Mouse (Mus musculus): ENCODE data around the gene Actrt2. TPM values are rescaled to one million over a fixed set of nuclear protein-coding genes. Genes with fewer than 3 reads are reported as not detected.

Gene Actrt2
- total and polyA plus RNA-seq, 2 experiments = not detected

GRCm38 (mm10) chr4:154700921-154701412 is 33.3 kb upstream of the Actrt2 start:
- Histone ChIP-seq H3K79me2 (ENCODE audit: control insufficient read depth, insufficient read depth, low read length) (no peaks in the 10 kb centered on the region), H3K27me3 (ENCODE audit: control insufficient read depth, insufficient read depth, low read length) (no peaks in the 10 kb centered on the region), H3K4me1 (ENCODE audit: control insufficient read depth, insufficient read depth, low read length) (no peaks in the 10 kb centered on the region), H3K27ac (replicated peaks; ENCODE audit: insufficient read depth, low read depth, low read length) (no peak overlapping the region), H3K36me3 (ENCODE audit: control insufficient read depth, insufficient read depth, low read length) (no peaks in the 10 kb centered on the region), H3K9ac (ENCODE audit: low read depth, low read length) (no peak overlapping the region), H3K4me3 (ENCODE audit: insufficient read depth, low read depth, low read length) (no peak overlapping the region)
- DNase-seq (ENCODE audit: extremely low read depth, low read depth, low spot score) = no peak
- WGBS = 87% methylated on average over 13 of the region's 13 CpGs
- TF ChIP-seq CTCF (IDR thresholded peaks at IDR 0.05; ENCODE audit: low read depth, low read length) (no peak), POLR2A (IDR thresholded peaks at IDR 0.05; ENCODE audit: extremely low read depth, insufficient read depth, low read length) (no peak)

- H3K4me1 ChIP-seq (ENCODE audit: control insufficient read depth, insufficient read depth, low read length) = no peaks in the 10 kb centered on the region
- no peak overlapping the region for H3K27ac ChIP-seq (replicated peaks; ENCODE audit: insufficient read depth, low read depth, low read length)
- no peak overlapping the region for H3K4me3 ChIP-seq (ENCODE audit: insufficient read depth, low read depth, low read length)
- DNase-seq (ENCODE audit: extremely low read depth, low read depth, low spot score) = no peak
- no peaks in the 10 kb centered on the region for H3K36me3 ChIP-seq (ENCODE audit: control insufficient read depth, insufficient read depth, low read length)
- no peak overlapping the region for H3K9ac ChIP-seq (ENCODE audit: low read depth, low read length)
- no peaks in the 10 kb centered on the region for H3K79me2 ChIP-seq (ENCODE audit: control insufficient read depth, insufficient read depth, low read length)
- 91% methylated on average over 6 of the region's 6 CpGs for WGBS
- TF ChIP-seq CTCF (IDR thresholded peaks at IDR 0.05; ENCODE audit: low read depth, low read length) = no peak
- H3K27me3 ChIP-seq (ENCODE audit: control insufficient read depth, insufficient read depth, low read length) = no peaks in the 10 kb centered on the region
Measured at GRCm38 (mm10) chr4:154700436-154700835, 32.8 kb upstream of the Actrt2 start.

- Histone ChIP-seq H3K27ac (replicated peaks; ENCODE audit: insufficient read depth, low read depth, low read length) (no peak overlapping the region), H3K4me3 (ENCODE audit: insufficient read depth, low read depth, low read length) (no peak overlapping the region), H3K36me3 (ENCODE audit: control insufficient read depth, insufficient read depth, low read length) (no peaks in the 10 kb centered on the region), H3K27me3 (ENCODE audit: control insufficient read depth, insufficient read depth, low read length) (no peaks in the 10 kb centered on the region), H3K79me2 (ENCODE audit: control insufficient read depth, insufficient read depth, low read length) (no peaks in the 10 kb centered on the region), H3K9ac (ENCODE audit: low read depth, low read length) (no peak overlapping the region), H3K4me1 (ENCODE audit: control insufficient read depth, insufficient read depth, low read length) (no peaks in the 10 kb centered on the region)
- DNase-seq (ENCODE audit: extremely low read depth, low read depth, low spot score) = no peak
- no peak for TF ChIP-seq CTCF (IDR thresholded peaks at IDR 0.05; ENCODE audit: low read depth, low read length)
- TF ChIP-seq POLR2A (IDR thresholded peaks at IDR 0.05; ENCODE audit: extremely low read depth, insufficient read depth, low read length) = no peak
- 74% methylated on average over 8 of the region's 8 CpGs for WGBS
Measured at GRCm38 (mm10) chr4:154699236-154699635, 31.6 kb upstream of the Actrt2 start.

GRCm38 (mm10) chr4:154698631-154699030 is 31.0 kb upstream of the Actrt2 start:
- Histone ChIP-seq H3K4me1 (ENCODE audit: control insufficient read depth, insufficient read depth, low read length) (no peaks in the 10 kb centered on the region), H3K79me2 (ENCODE audit: control insufficient read depth, insufficient read depth, low read length) (no peaks in the 10 kb centered on the region), H3K27me3 (ENCODE audit: control insufficient read depth, insufficient read depth, low read length) (no peaks in the 10 kb centered on the region), H3K27ac (replicated peaks; ENCODE audit: insufficient read depth, low read depth, low read length) (no peak overlapping the region), H3K9ac (ENCODE audit: low read depth, low read length) (no peak overlapping the region), H3K36me3 (ENCODE audit: control insufficient read depth, insufficient read depth, low read length) (no peaks in the 10 kb centered on the region), H3K4me3 (ENCODE audit: insufficient read depth, low read depth, low read length) (no peak overlapping the region)
- 93% methylated on average over 1 of the region's 1 CpGs for WGBS
- no peak for DNase-seq (ENCODE audit: extremely low read depth, low read depth, low spot score)
- TF ChIP-seq CTCF (IDR thresholded peaks at IDR 0.05; ENCODE audit: low read depth, low read length) = no peak
- TF ChIP-seq POLR2A (IDR thresholded peaks at IDR 0.05; ENCODE audit: extremely low read depth, insufficient read depth, low read length) = no peak

GRCm38 (mm10) chr4:154698021-154698590 is 30.4 kb upstream of the Actrt2 start:
- Histone ChIP-seq H3K4me3 (ENCODE audit: insufficient read depth, low read depth, low read length) (no peak overlapping the region), H3K36me3 (ENCODE audit: control insufficient read depth, insufficient read depth, low read length) (no peaks in the 10 kb centered on the region), H3K9ac (ENCODE audit: low read depth, low read length) (no peak overlapping the region), H3K79me2 (ENCODE audit: control insufficient read depth, insufficient read depth, low read length) (no peaks in the 10 kb centered on the region), H3K4me1 (ENCODE audit: control insufficient read depth, insufficient read depth, low read length) (no peaks in the 10 kb centered on the region), H3K27ac (replicated peaks; ENCODE audit: insufficient read depth, low read depth, low read length) (no peak overlapping the region), H3K27me3 (ENCODE audit: control insufficient read depth, insufficient read depth, low read length) (no peaks in the 10 kb centered on the region)
- WGBS = 81% methylated on average over 16 of the region's 16 CpGs
- no peak for DNase-seq (ENCODE audit: extremely low read depth, low read depth, low spot score)
- no peak for TF ChIP-seq CTCF (IDR thresholded peaks at IDR 0.05; ENCODE audit: low read depth, low read length)
- no peak for TF ChIP-seq POLR2A (IDR thresholded peaks at IDR 0.05; ENCODE audit: extremely low read depth, insufficient read depth, low read length)

GRCm38 (mm10) chr4:154697476-154697875 is 29.8 kb upstream of the Actrt2 start:
- DNase-seq (ENCODE audit: extremely low read depth, low read depth, low spot score) = no peak

More at GRCm38 (mm10) chr4:154697476-154697875, 29.8 kb upstream of the Actrt2 start:
- H3K36me3 ChIP-seq (ENCODE audit: control insufficient read depth, insufficient read depth, low read length) = no peaks in the 10 kb centered on the region
- no peaks in the 10 kb centered on the region for H3K79me2 ChIP-seq (ENCODE audit: control insufficient read depth, insufficient read depth, low read length)
- no peak for TF ChIP-seq POLR2A (IDR thresholded peaks at IDR 0.05; ENCODE audit: extremely low read depth, insufficient read depth, low read length)
- no peak for TF ChIP-seq CTCF (IDR thresholded peaks at IDR 0.05; ENCODE audit: low read depth, low read length)
- H3K4me1 ChIP-seq (ENCODE audit: control insufficient read depth, insufficient read depth, low read length) = no peaks in the 10 kb centered on the region
- WGBS = 77% methylated on average over 5 of the region's 5 CpGs
- no peak overlapping the region for H3K27ac ChIP-seq (replicated peaks; ENCODE audit: insufficient read depth, low read depth, low read length)
- no peak overlapping the region for H3K4me3 ChIP-seq (ENCODE audit: insufficient read depth, low read depth, low read length)
- H3K27me3 ChIP-seq (ENCODE audit: control insufficient read depth, insufficient read depth, low read length) = no peaks in the 10 kb centered on the region
- H3K9ac ChIP-seq (ENCODE audit: low read depth, low read length) = no peak overlapping the region
